Mouse (Mus musculus): ENCODE results near the gene Serpinb1a.
"Not testable (repeated sequence)": the region's sequence is repeated elsewhere in the genome, so short reads cannot be mapped to it uniquely, and the experiment has no call there.

Gene Serpinb1a

GRCm38 (mm10) chr13:32850668-32851404 lies at the start of gene Serpinb1a:
Gene Serpinb1a (minus strand): TSS chr13:32851185.
- no peak for DNase-seq (ENCODE audit: low spot score in 2 of 2)

- DNase-seq (ENCODE audit: low spot score in 2 of 2), result no peak
Observed at GRCm38 (mm10) chr13:32900639-32901038, 49.7 kb upstream of the Serpinb1a start.

- DNase-seq (ENCODE audit: low spot score in 2 of 2), result not testable (repeated sequence)
Observed at GRCm38 (mm10) chr13:32899114-32899513, 48.1 kb upstream of the Serpinb1a start.

- no peak for DNase-seq (ENCODE audit: low spot score in 2 of 2)
Observed at GRCm38 (mm10) chr13:32898111-32898510, 47.1 kb upstream of the Serpinb1a start, which contains the start of gene Serpinb1c. Gene Serpinb1c (minus strand): TSS chr13:32898211.

- DNase-seq (ENCODE audit: low spot score in 2 of 2), result no peak
Observed at GRCm38 (mm10) chr13:32896931-32897330, 45.9 kb upstream of the Serpinb1a start.

GRCm38 (mm10) chr13:32884755-32885154 lies 33.8 kb upstream of the Serpinb1a start:
- no peak for DNase-seq (ENCODE audit: low spot score in 2 of 2)

GRCm38 (mm10) chr13:32873862-32874261 lies 22.9 kb upstream of the Serpinb1a start:
- no peak for DNase-seq (ENCODE audit: low spot score in 2 of 2)

GRCm38 (mm10) chr13:32868843-32869242 lies 17.9 kb upstream of the Serpinb1a start:
- no peak for DNase-seq (ENCODE audit: low spot score in 2 of 2)

GRCm38 (mm10) chr13:32868233-32868632 lies 17.2 kb upstream of the Serpinb1a start:
- not testable (repeated sequence) for DNase-seq (ENCODE audit: low spot score in 2 of 2)

- DNase-seq (ENCODE audit: low spot score in 2 of 2), result no peak
Observed at GRCm38 (mm10) chr13:32867030-32867429, 16.0 kb upstream of the Serpinb1a start.

- DNase-seq (ENCODE audit: low spot score in 2 of 2), result peak; percentile 49 to 58
Observed at GRCm38 (mm10) chr13:32866484-32866883, 15.5 kb upstream of the Serpinb1a start.

GRCm38 (mm10) chr13:32865591-32865990 lies 14.6 kb upstream of the Serpinb1a start:
- no peak for DNase-seq (ENCODE audit: low spot score in 2 of 2)

GRCm38 (mm10) chr13:32864529-32864928 lies 13.5 kb upstream of the Serpinb1a start:
- not testable (repeated sequence) for DNase-seq (ENCODE audit: low spot score in 2 of 2)

GRCm38 (mm10) chr13:32863456-32863855 lies 12.5 kb upstream of the Serpinb1a start:
- no peak for DNase-seq (ENCODE audit: low spot score in 2 of 2)

- no peak for DNase-seq (ENCODE audit: low spot score in 2 of 2)
Observed at GRCm38 (mm10) chr13:32860821-32861220, 9.8 kb upstream of the Serpinb1a start.

GRCm38 (mm10) chr13:32853073-32853472 lies 2.1 kb upstream of the Serpinb1a start:
- DNase-seq (ENCODE audit: low spot score in 2 of 2), result no peak

GRCm38 (mm10) chr13:32852539-32852938 lies 1.6 kb upstream of the Serpinb1a start:
- DNase-seq (ENCODE audit: low spot score in 2 of 2), result no peak

- DNase-seq (ENCODE audit: low spot score in 2 of 2), result no peak
Observed at GRCm38 (mm10) chr13:32851967-32852366, 982 bp upstream of the Serpinb1a start.

GRCm38 (mm10) chr13:32850156-32850555 lies 829 bp downstream of the Serpinb1a start:
- DNase-seq (ENCODE audit: low spot score in 2 of 2), result no peak

GRCm38 (mm10) chr13:32849531-32850123 lies 1.4 kb downstream of the Serpinb1a start:
- no peak for DNase-seq (ENCODE audit: low spot score in 2 of 2)

GRCm38 (mm10) chr13:32849092-32849491 lies 1.9 kb downstream of the Serpinb1a start:
- no peak for DNase-seq (ENCODE audit: low spot score in 2 of 2)

GRCm38 (mm10) chr13:32846221-32846620 lies 4.8 kb downstream of the Serpinb1a start:
- no peak for DNase-seq (ENCODE audit: low spot score in 2 of 2)

- DNase-seq (ENCODE audit: low spot score in 2 of 2), result no peak
Observed at GRCm38 (mm10) chr13:32841349-32841748, 9.6 kb downstream of the Serpinb1a start.

Measured in right cerebral cortex, postnatal 36 days (tissue).